Mouse (Mus musculus) midbrain, embryonic 15.5 days (tissue): ENCODE measurements around the gene Cebpz. TPM values are rescaled to one million over a fixed set of nuclear protein-coding genes. Genes with fewer than 3 reads are reported as not detected.
A peak's percentile ranks its signal among the peaks of the same experiment; 100 is the strongest.

Experiments used
- ATAC-seq: fragments of 200-750 bp; cut with Nextera tagmentation; replicated peaks from 2 replicates; pipeline ENCODE4 v1.8.0; 2017; ENCODE audit warnings: moderate TSS enrichment
- H3K27ac ChIP-seq: fragments of 300-500 bp; sonication (generic); 2 replicates; pipeline ENCODE4 v1.5.1; 2015; ENCODE audit warnings: mild to moderate bottlenecking, inconsistent platforms
- H3K27me3 ChIP-seq: fragments of 300-500 bp; sonication (generic); replicated peaks from 2 replicates; pipeline ENCODE4 v1.6.1; 2015; ENCODE audit warnings: inconsistent platforms
- H3K36me3 ChIP-seq: fragments of 300-500 bp; sonication (generic); replicated peaks from 2 replicates; pipeline ENCODE4 v1.6.1; 2015; ENCODE audit warnings: inconsistent platforms
- H3K4me1 ChIP-seq: fragments of 300-500 bp; sonication (generic); 2 replicates; pipeline ENCODE4 v1.6.1; 2015; ENCODE audit warnings: inconsistent platforms
- H3K4me2 ChIP-seq: fragments of 300-500 bp; sonication (generic); 2 replicates; pipeline ENCODE4 v1.6.1; 2015; ENCODE audit warnings: inconsistent platforms, mild to moderate bottlenecking, moderate library complexity
- H3K4me3 ChIP-seq: fragments of 300-500 bp; sonication (generic); 2 replicates; pipeline ENCODE4 v1.5.1; 2015; ENCODE audit warnings: mild to moderate bottlenecking, inconsistent platforms
- H3K9ac ChIP-seq: fragments of 300-500 bp; sonication (generic); 2 replicates; pipeline ENCODE4 v1.6.1; 2015; ENCODE audit warnings: mild to moderate bottlenecking, inconsistent platforms
- H3K9me3 ChIP-seq: fragments of 300-500 bp; sonication (generic); 2 replicates; pipeline ENCODE4 v1.6.1; 2016; ENCODE audit warnings: inconsistent platforms
- WGBS: fragments of 180-500 bp; shearing (Covaris S2); methylation state at CpG from one replicate; pipeline ENCODE4 v1.1.7; 2015; ENCODE audit warnings: mixed read lengths; 5-methylcytosine and 5-hydroxymethylcytosine counted together
- polyA plus RNA-seq: library from polyadenylated mRNA; unstranded; fragments of >200 nt; fragmentation: Nextera tagmentation; extraction: Ambion mirVana; gene quantifications from 2 replicates; pipeline ENCODE4 v1.2.1, GENCODE M21; 2015

Cebpz gene
- 39.2 and 42.3 TPM in 2 replicates for polyA plus RNA-seq

DNA sequence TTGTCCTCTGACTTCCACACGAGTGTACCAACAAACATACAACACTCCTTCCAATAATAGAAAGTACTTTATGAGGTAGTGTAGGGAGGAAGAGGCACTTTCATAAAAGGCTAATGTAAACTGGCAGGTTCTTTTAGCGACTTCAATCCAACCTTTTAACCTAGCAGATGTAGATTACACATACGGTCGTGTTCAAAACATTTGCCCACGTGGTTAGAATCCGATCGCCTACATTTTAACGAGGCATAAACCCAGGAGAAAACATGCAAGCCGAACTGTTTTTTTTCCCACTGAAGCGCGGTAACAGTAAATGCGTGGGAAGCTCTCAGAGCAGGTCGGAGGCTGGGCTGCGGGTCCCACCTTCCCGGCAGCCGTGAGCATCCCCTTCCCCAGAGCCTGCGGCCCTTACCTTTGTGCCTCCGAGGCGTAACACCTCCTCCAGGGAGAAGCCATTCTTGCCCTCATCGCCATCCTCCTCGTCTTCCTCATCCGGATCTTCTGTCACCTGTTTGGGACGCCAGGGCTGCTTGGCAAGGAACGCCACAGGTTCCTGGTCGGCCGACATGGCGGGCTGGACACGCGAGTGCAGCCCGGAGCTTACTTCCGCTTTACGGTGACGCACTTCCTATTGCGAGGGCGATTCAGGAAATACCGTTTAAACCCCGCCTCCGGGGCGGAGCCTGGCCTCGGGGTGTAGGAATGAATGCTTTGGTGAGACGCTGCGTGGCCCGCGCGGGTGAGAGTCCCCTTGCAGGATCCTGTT, at the start of gene Cebpz, which contains the start of gene Ndufaf7:
Gene Cebpz, minus strand, starts transcription at position 601 of the 763 bp plus-strand sequence.
Gene Ndufaf7, plus strand, starts transcription at position 671 of the 763 bp plus-strand sequence.
- H3K9me3 ChIP-seq = no peaks in the 10 kb centered on the region
- H3K4me3 ChIP-seq = peak within 1 kb of the TSS; percentile 97
- H3K4me1 ChIP-seq = peaks cover 36% of the 10 kb centered on the region
- no peaks in the 10 kb centered on the region for H3K27me3 ChIP-seq
- H3K4me2 ChIP-seq = peak within 1 kb of the TSS; percentile 66
- peak within 1 kb of the TSS; percentile 74 for H3K27ac ChIP-seq
- peaks cover 23% of the 10 kb centered on the region; the same call in 1 of the 2 replicates for H3K36me3 ChIP-seq
- peak within 1 kb of the TSS; percentile 78 for H3K9ac ChIP-seq
- under 1% methylated on average over 45 of the region's 45 CpGs for WGBS
- ATAC-seq = peak; percentile 100

DNA sequence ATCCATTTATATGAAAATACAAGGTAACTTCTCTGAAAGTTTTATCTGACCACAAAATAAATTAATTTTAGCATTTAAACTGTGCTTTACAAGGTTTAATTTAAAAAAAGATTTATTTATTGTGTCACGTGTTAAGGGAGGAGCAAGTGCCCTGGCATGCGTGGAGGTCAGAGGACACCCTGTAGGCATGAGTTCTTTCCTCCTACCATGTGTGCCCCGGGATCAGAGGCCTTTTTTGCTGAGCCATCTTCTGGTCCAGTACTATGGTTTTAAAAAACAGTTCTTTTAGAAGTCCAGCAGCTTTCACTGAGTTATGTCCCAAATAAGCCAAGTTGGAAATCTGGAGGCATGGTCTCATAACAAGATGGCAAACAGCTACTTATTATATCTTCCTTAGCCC, 46.9 kb upstream of the Cebpz start:
- H3K4me1 ChIP-seq = no peaks in the 10 kb centered on the region
- H3K36me3 ChIP-seq = 0 out of 2 replicates have a peak, but pooled peaks cover 3% of the 10 kb centered on the region
- no peaks in the 10 kb centered on the region for H3K27me3 ChIP-seq
- WGBS = 90% methylated on average over 3 of the region's 3 CpGs
- H3K9ac ChIP-seq = no peak overlapping the region
- H3K9me3 ChIP-seq = no peaks in the 10 kb centered on the region
- no peak overlapping the region for H3K4me2 ChIP-seq
- no peak overlapping the region for H3K4me3 ChIP-seq
- no peak overlapping the region for H3K27ac ChIP-seq
- ATAC-seq = no peak

DNA sequence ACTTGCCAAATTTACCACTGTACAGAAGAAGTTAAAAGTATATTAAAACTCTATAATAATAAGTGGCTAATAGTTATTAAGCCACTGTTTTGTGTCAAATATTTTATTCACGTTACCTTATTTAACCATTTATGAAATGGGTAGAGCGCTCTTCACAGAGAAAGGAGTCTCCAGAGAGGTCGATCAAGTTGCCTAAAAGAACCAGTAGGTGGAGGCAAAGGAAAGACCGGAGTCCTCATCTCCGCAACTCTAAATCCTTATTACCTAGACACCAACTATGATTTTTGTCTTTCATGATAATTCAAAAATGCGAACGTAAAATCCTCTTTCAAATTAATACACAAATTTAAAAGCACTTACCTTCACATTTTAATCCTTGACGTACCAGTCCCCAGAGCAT, 46.3 kb upstream of the Cebpz start:
- no peak for ATAC-seq
- H3K9me3 ChIP-seq = no peaks in the 10 kb centered on the region
- H3K4me2 ChIP-seq = no peak overlapping the region
- H3K27ac ChIP-seq = no peak overlapping the region
- H3K4me3 ChIP-seq = no peak overlapping the region
- H3K4me1 ChIP-seq = no peaks in the 10 kb centered on the region
- H3K27me3 ChIP-seq = no peaks in the 10 kb centered on the region
- WGBS = 95% methylated on average over 8 of the region's 8 CpGs
- H3K9ac ChIP-seq = no peak overlapping the region
- H3K36me3 ChIP-seq = 0 out of 2 replicates have a peak, but pooled peaks cover 3% of the 10 kb centered on the region

DNA sequence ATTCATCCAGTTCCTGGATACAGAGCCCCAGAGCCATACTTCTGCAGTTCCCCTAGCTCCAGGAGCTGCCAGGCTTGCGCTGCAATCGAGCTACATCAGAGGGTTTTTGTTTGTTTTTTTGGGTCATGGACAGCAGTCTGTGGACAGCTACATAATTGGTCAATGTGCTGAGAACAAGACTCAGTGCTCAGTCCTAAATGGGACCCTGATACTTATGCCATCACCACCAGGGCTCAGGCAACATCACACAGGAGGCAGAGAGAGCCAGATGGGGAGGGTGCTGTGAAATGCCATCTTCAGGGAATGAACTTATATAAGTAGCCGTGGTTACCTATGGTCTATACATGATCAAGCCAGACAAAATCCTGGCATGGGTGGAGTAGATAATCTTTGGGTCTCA, 31.6 kb upstream of the Cebpz start:
- Histone ChIP-seq H3K4me2 (no peak overlapping the region), H3K27ac (no peak overlapping the region), H3K36me3 (no peaks in the 10 kb centered on the region), H3K4me3 (no peak overlapping the region), H3K27me3 (no peaks in the 10 kb centered on the region), H3K9me3 (no peaks in the 10 kb centered on the region), H3K9ac (no peak overlapping the region), H3K4me1 (no peaks in the 10 kb centered on the region)
- ATAC-seq = no peak
- 84% methylated on average over 3 of the region's 3 CpGs for WGBS

DNA sequence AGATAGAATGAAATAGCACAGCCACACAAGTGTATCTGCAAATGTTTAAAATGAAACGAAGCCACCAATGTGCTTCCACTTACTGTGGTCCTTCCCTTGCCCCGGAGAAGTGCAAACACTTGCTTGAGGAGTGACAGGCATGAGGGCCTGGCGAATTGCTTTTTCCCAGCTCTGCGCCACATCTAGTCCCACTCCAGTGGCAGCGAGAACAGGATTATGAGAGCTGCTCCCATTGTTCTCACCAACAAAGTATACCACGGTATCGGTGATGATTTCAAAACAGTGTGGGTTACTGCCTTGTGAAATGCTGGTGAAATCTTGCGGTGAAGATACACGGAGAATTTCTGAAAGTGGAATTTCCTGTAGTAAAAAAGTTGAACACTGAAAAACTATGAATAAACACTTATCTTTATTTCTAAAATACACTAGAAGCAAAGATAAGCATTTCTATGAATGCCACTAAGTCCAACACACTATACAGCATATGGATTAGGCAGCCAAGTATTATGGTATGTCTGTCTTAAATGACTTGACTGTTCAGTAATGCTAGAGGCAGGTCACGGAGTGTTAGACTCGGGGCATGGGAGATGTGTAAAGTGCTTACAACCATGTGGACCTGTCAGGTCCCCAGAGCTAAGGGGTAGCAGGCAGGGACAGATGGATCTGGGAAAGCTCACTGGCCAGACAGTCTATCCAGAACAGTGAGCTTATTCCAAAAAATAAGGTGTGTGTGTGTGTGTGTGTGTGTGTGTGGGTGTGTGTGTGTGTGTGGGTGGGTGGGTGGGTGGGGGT, 29.4 kb upstream of the Cebpz start:
- ATAC-seq = no peak
- no peak overlapping the region for H3K9ac ChIP-seq
- no peaks in the 10 kb centered on the region for H3K4me1 ChIP-seq
- no peaks in the 10 kb centered on the region for H3K9me3 ChIP-seq
- WGBS = 86% methylated on average over 11 of the region's 11 CpGs
- no peaks in the 10 kb centered on the region for H3K36me3 ChIP-seq
- no peaks in the 10 kb centered on the region for H3K27me3 ChIP-seq
- no peak overlapping the region for H3K27ac ChIP-seq
- no peak overlapping the region for H3K4me2 ChIP-seq
- H3K4me3 ChIP-seq = no peak overlapping the region

DNA sequence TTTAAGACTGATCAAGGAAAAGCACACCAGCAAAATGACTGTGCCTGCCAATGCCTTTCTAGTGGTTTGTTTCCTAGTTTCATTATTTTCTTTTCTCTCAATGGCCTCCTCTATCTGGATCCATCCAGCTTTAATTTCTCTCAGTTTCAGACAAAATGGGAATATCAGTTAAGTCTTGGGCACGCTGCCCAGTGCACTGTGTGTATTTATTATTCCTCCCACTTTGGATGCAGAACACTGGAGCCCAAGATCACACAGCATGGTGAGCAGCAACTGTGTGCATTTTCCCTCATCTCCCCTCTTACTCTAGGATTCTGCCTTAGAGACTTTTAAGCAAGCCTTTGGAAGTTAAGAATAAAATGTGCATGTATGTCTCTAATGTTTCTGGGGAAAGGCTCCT, 27.5 kb upstream of the Cebpz start:
- H3K9me3 ChIP-seq = no peaks in the 10 kb centered on the region
- WGBS = 73% methylated on average over 1 of the region's 1 CpGs
- H3K27ac ChIP-seq = no peak overlapping the region
- no peaks in the 10 kb centered on the region for H3K27me3 ChIP-seq
- H3K4me3 ChIP-seq = no peak overlapping the region
- no peak overlapping the region for H3K9ac ChIP-seq
- 0 out of 2 replicates have a peak, but pooled peaks cover 7% of the 10 kb centered on the region for H3K36me3 ChIP-seq
- H3K4me1 ChIP-seq = no peaks in the 10 kb centered on the region
- H3K4me2 ChIP-seq = no peak overlapping the region
- no peak for ATAC-seq

DNA sequence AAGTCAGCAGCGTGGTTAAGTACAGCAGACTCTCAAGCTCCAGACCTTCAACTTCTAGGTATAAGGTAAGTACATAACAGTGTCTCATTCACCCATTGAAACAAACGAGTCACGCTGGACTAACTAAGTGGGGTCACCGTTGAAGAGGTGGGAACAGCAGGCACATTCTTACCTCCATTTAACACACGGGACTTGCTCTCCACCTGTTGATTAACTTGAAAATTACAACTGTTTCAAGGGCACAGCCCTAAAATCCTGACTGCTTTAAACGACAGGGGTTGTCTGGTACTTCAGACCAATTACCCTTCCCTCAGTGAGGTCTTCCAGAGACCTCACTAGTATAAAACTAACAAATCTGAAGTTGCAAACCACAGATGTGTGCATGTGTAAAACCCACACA, 22.6 kb upstream of the Cebpz start:
- 0 out of 2 replicates have a peak, but pooled peaks cover 15% of the 10 kb centered on the region for H3K36me3 ChIP-seq
- H3K9me3 ChIP-seq = no peaks in the 10 kb centered on the region
- H3K27me3 ChIP-seq = no peaks in the 10 kb centered on the region
- 87% methylated on average over 6 of the region's 6 CpGs for WGBS
- no peak for ATAC-seq
- no peak overlapping the region for H3K4me3 ChIP-seq
- no peak overlapping the region for H3K9ac ChIP-seq
- H3K4me2 ChIP-seq = no peak overlapping the region
- H3K4me1 ChIP-seq = no peaks in the 10 kb centered on the region
- no peak overlapping the region for H3K27ac ChIP-seq

DNA sequence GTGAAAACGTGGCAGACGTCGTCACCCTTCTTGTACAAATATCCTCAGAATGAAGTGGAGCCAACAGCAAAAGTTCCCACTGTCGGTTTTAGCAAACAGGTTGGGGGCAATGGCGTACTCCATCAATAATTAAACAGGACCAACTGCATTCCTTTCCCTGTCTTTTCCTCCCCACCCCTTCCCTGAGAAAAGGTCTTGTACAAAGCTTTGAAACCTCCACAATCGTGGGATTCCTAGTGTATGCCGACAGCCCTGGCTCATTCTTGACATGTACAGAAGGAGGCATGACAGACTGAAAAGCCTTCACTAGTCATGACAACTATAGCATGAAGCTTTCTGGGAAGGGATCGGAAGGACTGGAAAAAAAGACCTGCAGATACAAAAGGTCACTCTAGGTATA, 16.4 kb upstream of the Cebpz start:
- Histone ChIP-seq H3K9ac (no peak overlapping the region), H3K27me3 (no peaks in the 10 kb centered on the region), H3K27ac (no peak overlapping the region), H3K9me3 (no peaks in the 10 kb centered on the region), H3K4me3 (no peak overlapping the region), H3K4me1 (no peaks in the 10 kb centered on the region), H3K36me3 (peaks cover 16% of the 10 kb centered on the region; the same call in 1 of the 2 replicates), H3K4me2 (no peak overlapping the region)
- WGBS = 93% methylated on average over 8 of the region's 8 CpGs
- no peak for ATAC-seq

DNA sequence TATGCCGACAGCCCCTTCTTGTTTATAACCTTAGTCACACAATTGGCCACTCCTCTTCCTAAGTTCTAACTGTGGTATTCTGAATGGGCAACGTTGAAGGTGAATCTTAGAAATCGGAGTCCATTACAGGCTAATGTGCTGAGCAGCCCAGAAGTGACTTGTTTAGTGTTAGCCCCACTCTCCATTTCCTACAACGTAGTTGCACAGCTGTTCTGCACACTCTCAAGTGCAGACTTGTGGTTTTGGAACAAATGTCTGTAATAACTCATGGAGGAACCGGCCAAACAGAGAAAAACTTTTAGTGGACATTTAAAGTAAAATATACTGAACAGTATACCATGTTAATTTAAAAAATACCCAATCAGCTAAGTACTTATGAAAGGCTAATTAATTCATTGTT, 15.2 kb upstream of the Cebpz start:
- no peak overlapping the region for H3K4me3 ChIP-seq
- H3K9me3 ChIP-seq = no peaks in the 10 kb centered on the region
- no peaks in the 10 kb centered on the region for H3K27me3 ChIP-seq
- H3K4me1 ChIP-seq = no peaks in the 10 kb centered on the region
- H3K4me2 ChIP-seq = no peak overlapping the region
- H3K27ac ChIP-seq = no peak overlapping the region
- WGBS = 93% methylated on average over 5 of the region's 5 CpGs
- ATAC-seq = no peak
- H3K36me3 ChIP-seq = peaks cover 22% of the 10 kb centered on the region; the same call in 1 of the 2 replicates
- no peak overlapping the region for H3K9ac ChIP-seq

DNA sequence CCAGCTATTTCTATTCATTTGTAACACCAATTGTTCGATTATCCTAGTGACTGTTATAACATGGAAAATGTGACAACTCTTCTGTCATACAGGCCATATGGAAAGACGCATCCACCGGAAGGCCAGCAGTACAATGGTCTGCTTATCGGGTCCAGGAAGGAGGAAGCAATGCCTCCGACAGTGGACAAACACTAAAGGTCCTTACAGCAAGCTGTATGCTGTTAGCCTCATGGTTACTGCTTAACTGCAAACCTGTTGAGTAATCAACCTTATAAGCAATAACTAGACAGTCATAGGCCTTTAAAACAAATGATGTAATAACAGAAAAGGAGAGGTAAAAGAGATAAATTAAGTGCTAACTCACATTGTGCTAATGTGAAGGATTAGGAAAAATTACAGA, 14.4 kb upstream of the Cebpz start:
- no peaks in the 10 kb centered on the region for H3K4me1 ChIP-seq
- H3K27ac ChIP-seq = no peak overlapping the region
- H3K36me3 ChIP-seq = peaks cover 29% of the 10 kb centered on the region
- no peak overlapping the region for H3K4me2 ChIP-seq
- 96% methylated on average over 5 of the region's 5 CpGs for WGBS
- H3K9ac ChIP-seq = no peak overlapping the region
- H3K4me3 ChIP-seq = no peak overlapping the region
- no peaks in the 10 kb centered on the region for H3K27me3 ChIP-seq
- ATAC-seq = no peak
- H3K9me3 ChIP-seq = no peaks in the 10 kb centered on the region

DNA sequence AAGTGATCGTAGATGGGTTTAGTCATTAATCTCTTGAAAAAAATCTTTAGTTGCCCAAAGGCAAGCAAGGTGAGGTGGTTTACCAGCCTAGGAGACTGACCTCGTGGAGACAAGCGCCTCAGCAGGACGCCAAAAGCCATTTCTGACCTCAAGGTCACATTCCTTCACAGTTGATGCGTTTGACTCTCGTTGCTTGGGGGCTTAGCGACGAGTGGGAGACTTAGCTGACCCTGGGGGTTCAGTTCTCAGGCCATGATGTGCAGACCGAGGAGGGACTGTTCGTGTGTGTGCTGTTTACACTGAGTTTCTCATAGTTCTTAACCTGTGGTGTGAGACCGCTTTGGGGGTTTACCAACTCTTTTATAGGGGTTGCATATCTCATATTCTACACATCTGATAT, 5.7 kb upstream of the Cebpz start:
- Histone ChIP-seq H3K9ac (no peak overlapping the region), H3K4me3 (no peak overlapping the region), H3K27me3 (no peaks in the 10 kb centered on the region), H3K27ac (no peak overlapping the region), H3K36me3 (peaks cover 21% of the 10 kb centered on the region), H3K4me2 (no peak overlapping the region), H3K4me1 (peaks cover 6% of the 10 kb centered on the region), H3K9me3 (no peaks in the 10 kb centered on the region)
- ATAC-seq = no peak
- 56% methylated on average over 11 of the region's 11 CpGs for WGBS

DNA sequence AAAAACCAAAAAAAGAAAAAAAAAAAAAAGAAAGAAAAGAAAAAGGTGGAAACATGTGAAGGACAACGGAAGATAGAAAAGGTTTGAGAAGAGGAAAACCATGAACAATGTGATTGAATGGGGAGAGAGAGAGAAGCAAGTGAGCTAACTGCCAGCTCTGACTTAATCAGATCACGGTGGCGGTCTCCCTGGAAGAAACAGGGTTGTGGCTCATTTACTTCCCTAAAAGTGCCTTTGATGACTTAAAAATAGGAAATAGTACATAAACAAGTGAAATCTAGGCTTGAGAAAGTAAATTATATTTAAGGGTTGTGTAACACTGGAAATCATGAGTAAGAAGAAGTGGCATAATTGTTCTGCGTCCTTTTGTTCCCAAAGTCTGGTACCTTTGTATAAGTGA, 2.1 kb upstream of the Cebpz start:
- no peak for ATAC-seq
- 91% methylated on average over 4 of the region's 4 CpGs for WGBS

More for the DNA sequence above, 2.1 kb upstream of the Cebpz start:
- peaks cover 21% of the 10 kb centered on the region for H3K4me1 ChIP-seq
- H3K4me2 ChIP-seq = no peak overlapping the region
- no peak overlapping the region for H3K9ac ChIP-seq
- no peaks in the 10 kb centered on the region for H3K27me3 ChIP-seq
- H3K27ac ChIP-seq = no peak overlapping the region
- H3K9me3 ChIP-seq = no peaks in the 10 kb centered on the region
- no peak overlapping the region for H3K4me3 ChIP-seq
- H3K36me3 ChIP-seq = peaks cover 23% of the 10 kb centered on the region; the same call in 1 of the 2 replicates
